Mouse (Mus musculus) olfactory bulb, adult 2 months (tissue): Measurements from ENCODE around the gene Cntn4.

Experiments used
- CTCF ChIP-seq: fragments of 200-500 bp; IDR thresholded peaks from 2 replicates; pipeline ENCODE4 v1.5.1; 2012; ENCODE audit warnings: low read depth, mild to moderate bottlenecking, low read length, moderate library complexity; ENCODE audit not compliant: insufficient read depth
- POLR2A ChIP-seq: fragments of 200-500 bp; IDR thresholded peaks from 2 replicates; pipeline ENCODE4 v1.6.1; 2012; ENCODE audit warnings: mild to moderate bottlenecking, low read depth, low read length, moderate library complexity; ENCODE audit not compliant: insufficient read depth

GRCm38 (mm10) chr6:106422947-106423346 is 745.5 kb downstream of the Cntn4 start:
- no peak for TF ChIP-seq POLR2A
- TF ChIP-seq CTCF: no peak
